Mouse (Mus musculus) forebrain, embryonic 16.5 days (tissue): Measurements from ENCODE around the gene Rbm33. TPM values are rescaled to one million over a fixed set of nuclear protein-coding genes. Genes with fewer than 3 reads are reported as not detected.

Experiments
- ATAC-seq: fragments of 200-750 bp; cut with Nextera tagmentation; 2 replicates; pipeline ENCODE4 v1.8.0; 2017; ENCODE audit warnings: mild to moderate bottlenecking, moderate library complexity
- H3K27ac ChIP-seq: fragments of 300-500 bp; sonication (generic); 2 replicates; pipeline ENCODE4 v1.5.1; 2014; ENCODE audit warnings: low read length, control low read depth
- H3K27me3 ChIP-seq: fragments of 300-500 bp; sonication (generic); replicated peaks from 2 replicates; pipeline ENCODE4 v1.6.1; 2014; ENCODE audit warnings: low read length; ENCODE audit not compliant: control insufficient read depth, insufficient read depth
- H3K36me3 ChIP-seq: fragments of 300-500 bp; sonication (generic); 2 replicates; pipeline ENCODE4 v1.6.1; 2014; ENCODE audit not compliant: control insufficient read depth, insufficient read depth
- H3K4me1 ChIP-seq: fragments of 300-500 bp; sonication (generic); replicated peaks from 2 replicates; pipeline ENCODE4 v1.6.1; 2014; ENCODE audit warnings: low read length; ENCODE audit not compliant: control insufficient read depth, insufficient read depth
- H3K4me2 ChIP-seq: fragments of 300-500 bp; sonication (generic); 2 replicates; pipeline ENCODE4 v1.6.1; 2014; ENCODE audit warnings: mild to moderate bottlenecking, low read length, control low read depth
- H3K4me3 ChIP-seq: fragments of 300-500 bp; sonication (generic); replicated peaks from 2 replicates; pipeline ENCODE4 v1.5.1; 2014; ENCODE audit warnings: mild to moderate bottlenecking, low read length, control low read depth
- H3K9ac ChIP-seq: fragments of 300-500 bp; sonication (generic); replicated peaks from 2 replicates; pipeline ENCODE4 v1.6.1; 2014; ENCODE audit warnings: low read depth, low read length, control low read depth
- H3K9me3 ChIP-seq: fragments of 300-500 bp; sonication (generic); 2 replicates; pipeline ENCODE4 v1.6.1; 2016; ENCODE audit warnings: low read length; ENCODE audit not compliant: control insufficient read depth
- WGBS: fragments of 180-500 bp; shearing (Covaris S2); extraction: QIAGEN DNeasy Blood & Tissue Kit; methylation state at CpG from one replicate; pipeline ENCODE4 v1.1.7; 2014; 5-methylcytosine and 5-hydroxymethylcytosine counted together
- polyA plus RNA-seq: library from polyadenylated mRNA; unstranded; fragments of >200 nt; fragmentation: Nextera tagmentation; extraction: Ambion mirVana; gene quantifications from 2 replicates; pipeline ENCODE4 v1.2.1, GENCODE M21; 2015

Rbm33 gene
- polyA plus RNA-seq, 1 experiment from 2014 or later, result 18.8 TPM

DNA sequence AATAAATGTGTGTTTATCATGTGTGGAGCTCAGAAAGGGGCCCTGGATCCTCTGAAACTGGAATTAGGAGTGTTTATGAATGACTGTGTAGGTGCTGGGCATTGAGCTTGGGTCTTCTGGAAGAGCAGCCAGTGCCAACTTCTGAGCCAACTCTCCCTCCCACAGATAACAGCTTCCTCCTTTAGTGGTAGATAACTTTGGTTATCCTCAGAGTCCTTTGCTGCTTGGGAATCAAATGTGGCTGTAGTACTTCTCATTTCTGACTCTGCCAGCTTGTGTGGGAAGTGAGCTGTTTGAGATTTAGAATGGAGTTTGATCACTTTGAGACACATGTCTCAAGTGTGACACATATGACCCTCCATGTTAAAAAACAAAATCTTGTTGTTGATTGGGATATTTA is 38.7 kb downstream of the Rbm33 start:
- H3K4me3 ChIP-seq, result no peak overlapping the region
- H3K4me1 ChIP-seq, result peaks cover 4% of the 10 kb centered on the region; the same call in 1 of the 2 replicates
- no peak for ATAC-seq
- no peak overlapping the region for H3K9ac ChIP-seq
- no peaks in the 10 kb centered on the region for H3K9me3 ChIP-seq
- peaks cover 35% of the 10 kb centered on the region for H3K36me3 ChIP-seq
- H3K27me3 ChIP-seq, result no peaks in the 10 kb centered on the region
- no peak overlapping the region for H3K27ac ChIP-seq
- no peak overlapping the region for H3K4me2 ChIP-seq

DNA sequence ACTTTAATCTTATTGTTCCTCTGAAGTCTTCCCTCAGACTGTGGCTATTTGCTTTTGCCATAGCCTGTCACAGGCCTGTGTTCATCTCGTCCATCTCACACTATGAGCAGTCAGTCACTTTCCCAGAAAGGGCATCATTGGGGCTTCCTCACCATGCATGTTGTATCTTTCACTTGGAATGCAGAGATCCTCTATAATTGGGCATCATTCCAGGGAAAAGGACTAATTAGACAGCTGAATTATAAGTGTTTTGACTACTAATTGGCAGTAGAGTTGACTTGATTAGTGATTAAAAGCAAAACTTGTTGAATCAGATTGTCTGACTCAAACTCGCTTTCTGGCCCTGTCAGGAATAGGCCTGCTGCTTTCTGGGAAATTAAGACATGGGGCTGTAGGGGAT is 43.8 kb downstream of the Rbm33 start:
- Histone ChIP-seq H3K4me2 (no peak overlapping the region), H3K4me3 (no peak overlapping the region), H3K4me1 (peaks cover 5% of the 10 kb centered on the region; the same call in 1 of the 2 replicates), H3K9me3 (no peaks in the 10 kb centered on the region), H3K36me3 (peaks cover 49% of the 10 kb centered on the region), H3K9ac (no peak overlapping the region), H3K27me3 (no peaks in the 10 kb centered on the region), H3K27ac (no peak overlapping the region)
- WGBS, result 23% methylated on average over 2 of the region's 2 CpGs
- ATAC-seq, result no peak

DNA sequence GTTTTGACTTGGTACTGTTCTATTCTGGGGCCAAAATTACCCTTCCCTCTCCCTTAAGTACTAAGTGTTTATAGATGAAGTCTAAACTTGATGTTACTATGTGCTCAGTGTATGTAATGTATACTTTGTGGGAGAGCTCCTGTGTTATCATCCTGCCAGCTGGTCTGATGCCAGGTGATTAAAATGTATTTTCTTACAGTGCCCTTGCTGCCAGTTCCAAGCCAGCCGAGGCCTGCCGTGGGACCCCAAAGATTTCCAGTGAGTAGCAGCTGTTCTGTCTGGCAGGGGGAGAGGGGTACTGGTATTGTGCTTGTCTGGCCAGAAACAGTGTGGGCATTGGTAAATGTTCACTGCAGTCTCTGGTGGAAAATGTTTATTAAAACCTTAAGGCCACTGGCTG is 51.1 kb downstream of the Rbm33 start:
- peak; percentile 94 for ATAC-seq
- peaks cover 28% of the 10 kb centered on the region for H3K36me3 ChIP-seq
- no peak overlapping the region for H3K4me3 ChIP-seq
- H3K4me1 ChIP-seq, result peaks cover 3% of the 10 kb centered on the region
- H3K9me3 ChIP-seq, result no peaks in the 10 kb centered on the region
- no peak overlapping the region for H3K9ac ChIP-seq
- WGBS, result 2% methylated on average over 2 of the region's 2 CpGs
- no peak overlapping the region for H3K27ac ChIP-seq
- H3K4me2 ChIP-seq, result no peak overlapping the region
- H3K27me3 ChIP-seq, result no peaks in the 10 kb centered on the region

DNA sequence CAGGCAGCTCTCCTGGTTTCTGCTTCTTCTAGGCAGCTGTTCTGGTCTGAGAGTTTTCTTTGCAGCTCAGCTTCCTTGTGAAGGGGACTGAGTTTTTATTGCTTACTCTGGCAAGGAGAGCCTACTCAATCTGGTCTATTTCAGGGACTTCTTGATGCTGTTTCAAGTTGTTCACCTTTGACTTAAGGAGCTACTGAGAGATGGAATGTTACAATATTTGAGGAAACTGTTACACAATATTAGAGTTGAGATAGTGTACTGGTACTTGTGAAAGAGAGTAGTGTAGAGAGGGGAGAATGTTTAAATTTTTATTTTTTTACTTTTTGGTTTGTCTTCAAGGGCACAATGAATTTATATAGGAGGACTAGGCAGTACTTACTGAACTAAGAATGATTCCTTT is 53.9 kb downstream of the Rbm33 start:
- H3K27me3 ChIP-seq, result no peaks in the 10 kb centered on the region
- no peak overlapping the region for H3K4me3 ChIP-seq
- H3K9ac ChIP-seq, result no peak overlapping the region
- ATAC-seq, result no peak
- peaks cover 3% of the 10 kb centered on the region for H3K4me1 ChIP-seq
- no peak overlapping the region for H3K27ac ChIP-seq
- 0 out of 2 replicates have a peak, but pooled peaks cover 6% of the 10 kb centered on the region for H3K36me3 ChIP-seq
- no peak overlapping the region for H3K4me2 ChIP-seq
- no peaks in the 10 kb centered on the region for H3K9me3 ChIP-seq

DNA sequence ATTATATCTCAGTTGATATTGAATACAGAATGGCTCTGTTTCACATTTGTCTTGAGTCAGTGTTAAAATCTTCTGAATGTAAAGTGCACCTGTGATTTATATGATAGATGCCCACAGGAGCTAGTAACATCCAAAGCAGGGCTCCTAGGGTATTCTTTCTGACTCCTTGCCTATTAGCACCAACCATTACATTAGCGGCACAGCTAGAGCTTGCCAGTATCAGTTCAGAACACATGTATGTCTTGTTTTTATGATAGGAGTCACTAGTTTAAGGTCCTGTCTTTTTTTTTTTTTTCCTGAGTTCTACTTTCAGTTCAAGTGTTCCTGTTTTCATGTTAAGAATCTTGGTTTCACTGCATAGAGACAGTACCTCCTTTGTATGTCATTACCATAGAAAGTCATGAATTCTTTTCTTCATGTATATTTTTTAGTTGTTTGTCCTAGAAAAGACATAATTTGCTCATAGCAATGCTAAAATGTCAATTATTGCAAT is 55.3 kb downstream of the Rbm33 start:
- H3K4me1 ChIP-seq, result peaks cover 3% of the 10 kb centered on the region
- H3K27ac ChIP-seq, result no peak overlapping the region
- no peak overlapping the region for H3K4me2 ChIP-seq
- no peaks in the 10 kb centered on the region for H3K27me3 ChIP-seq
- 0 out of 2 replicates have a peak, but pooled peaks cover 6% of the 10 kb centered on the region for H3K36me3 ChIP-seq
- H3K9me3 ChIP-seq, result no peaks in the 10 kb centered on the region
- no peak overlapping the region for H3K9ac ChIP-seq
- WGBS, result 91% methylated on average over 1 of the region's 1 CpGs
- no peak for ATAC-seq
- H3K4me3 ChIP-seq, result no peak overlapping the region

DNA sequence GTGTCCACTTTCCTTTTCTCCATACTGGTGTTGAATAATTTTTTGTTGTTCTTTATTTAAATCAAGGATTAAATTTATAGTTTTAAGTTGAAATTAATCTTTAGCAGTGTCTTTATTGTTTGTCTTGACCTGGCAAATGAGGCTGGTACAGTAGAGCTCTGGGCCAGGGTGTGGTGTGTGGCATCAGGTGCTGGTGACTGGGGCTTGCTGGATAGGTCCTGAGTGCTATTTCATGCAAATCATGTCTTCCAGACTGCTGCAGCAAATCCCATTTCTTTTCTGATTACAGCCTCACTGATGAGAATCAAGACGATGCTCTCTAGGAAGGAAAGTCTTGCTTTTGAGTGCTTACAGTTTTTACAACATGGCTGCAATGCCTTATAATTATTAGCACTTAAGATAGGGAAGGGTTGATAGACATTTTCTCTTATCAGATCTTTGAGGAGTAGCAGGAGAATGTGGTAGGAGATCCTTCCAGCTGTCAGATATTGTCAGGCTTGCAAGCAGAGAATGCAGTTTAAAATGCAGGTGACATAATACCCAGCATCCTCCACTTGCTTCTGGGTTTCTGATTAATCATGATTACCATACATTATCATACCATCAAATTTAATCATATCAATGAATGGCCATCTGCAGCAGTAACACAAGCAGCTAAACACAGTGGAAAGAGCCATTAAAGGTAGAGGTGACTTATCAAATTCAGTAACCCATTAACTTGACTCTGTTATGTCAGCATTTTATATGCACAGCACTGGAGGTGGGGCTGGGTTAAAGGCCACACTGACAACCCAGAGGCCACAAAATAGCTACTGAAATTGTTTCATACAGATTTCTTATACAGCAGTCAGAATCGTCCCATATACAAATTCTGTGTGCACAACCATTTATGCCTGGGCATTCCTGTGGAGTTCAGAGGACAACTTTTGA is 56.8 kb downstream of the Rbm33 start:
- ATAC-seq, result peak; percentile 40; the same call in 1 of the 2 replicates
- Histone ChIP-seq H3K4me2 (no peak overlapping the region), H3K27me3 (no peaks in the 10 kb centered on the region), H3K9ac (no peak overlapping the region), H3K9me3 (no peaks in the 10 kb centered on the region), H3K4me3 (no peak overlapping the region), H3K36me3 (0 out of 2 replicates have a peak, but pooled peaks cover 7% of the 10 kb centered on the region), H3K27ac (no peak overlapping the region), H3K4me1 (no peaks in the 10 kb centered on the region)
- WGBS, result 81% methylated on average over 2 of the region's 2 CpGs

DNA sequence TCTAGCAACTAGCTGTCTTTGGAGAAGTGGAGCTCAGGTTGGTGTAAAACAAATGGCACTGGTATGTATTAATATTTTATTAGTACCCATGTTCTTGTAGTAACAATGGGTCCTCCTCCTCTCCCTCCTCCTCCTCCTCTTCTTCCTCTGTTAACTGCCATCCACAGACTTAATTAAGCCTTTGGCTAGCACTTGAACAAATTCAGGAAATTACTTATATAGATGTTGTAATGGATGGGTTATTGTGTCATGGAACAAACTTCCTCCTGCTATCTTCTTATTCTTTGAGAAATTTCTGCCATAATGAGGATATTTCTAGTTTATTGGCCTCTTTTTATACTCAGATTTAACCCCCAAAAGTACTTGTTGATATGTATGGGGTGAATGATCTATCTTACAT is 60.4 kb downstream of the Rbm33 start:
- Histone ChIP-seq H3K27me3 (no peaks in the 10 kb centered on the region), H3K27ac (no peak overlapping the region), H3K4me2 (no peak overlapping the region), H3K4me3 (no peak overlapping the region), H3K9ac (no peak overlapping the region), H3K4me1 (no peaks in the 10 kb centered on the region), H3K9me3 (no peaks in the 10 kb centered on the region), H3K36me3 (0 out of 2 replicates have a peak, but pooled peaks cover 3% of the 10 kb centered on the region)
- no peak for ATAC-seq

DNA sequence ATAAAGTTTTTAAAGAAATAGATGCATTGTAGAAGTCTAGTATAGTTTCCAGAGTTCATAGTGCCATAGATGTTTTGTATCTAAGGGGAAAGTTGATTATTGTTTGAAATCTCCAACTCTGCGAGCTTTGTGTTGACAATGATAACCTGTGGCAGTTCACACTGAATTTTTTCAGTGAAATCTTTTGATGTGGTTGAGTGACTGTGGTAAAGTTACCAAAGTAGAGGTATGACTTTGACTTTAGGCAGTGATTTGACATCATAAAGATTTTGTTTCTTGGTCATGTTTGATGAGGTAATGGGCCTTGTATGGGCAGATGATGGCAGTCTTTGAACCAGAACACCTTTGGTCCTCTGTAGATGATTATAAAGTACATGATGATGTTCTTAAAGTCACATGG is 65.4 kb downstream of the Rbm33 start:
- no peaks in the 10 kb centered on the region for H3K9me3 ChIP-seq
- H3K4me3 ChIP-seq, result no peak overlapping the region
- H3K4me1 ChIP-seq, result no peaks in the 10 kb centered on the region
- peaks cover 6% of the 10 kb centered on the region for H3K36me3 ChIP-seq
- no peak overlapping the region for H3K27ac ChIP-seq
- H3K27me3 ChIP-seq, result no peaks in the 10 kb centered on the region
- WGBS, result 88% methylated on average over 1 of the region's 1 CpGs
- H3K9ac ChIP-seq, result no peak overlapping the region
- no peak for ATAC-seq
- no peak overlapping the region for H3K4me2 ChIP-seq

DNA sequence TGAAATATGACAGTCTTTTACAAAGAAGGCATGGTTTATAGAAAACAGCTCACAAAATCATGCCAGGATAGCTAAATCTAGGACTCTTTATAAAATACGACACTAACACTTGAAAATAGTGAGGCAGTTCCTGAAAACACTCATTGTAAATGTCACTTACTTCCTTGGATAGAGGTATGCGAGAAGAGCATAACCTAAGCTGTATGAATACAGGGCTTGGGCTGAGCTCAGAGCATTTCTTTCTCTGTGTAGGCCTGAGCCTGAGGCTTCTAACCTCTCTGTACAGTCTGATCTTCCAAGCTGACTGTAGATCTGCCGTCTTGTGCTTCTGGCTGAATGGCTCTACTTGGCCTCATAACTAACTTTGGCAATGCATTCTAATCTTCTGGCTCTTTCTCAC is 69.9 kb downstream of the Rbm33 start:
- H3K36me3 ChIP-seq, result peaks cover 30% of the 10 kb centered on the region
- H3K27me3 ChIP-seq, result no peaks in the 10 kb centered on the region
- ATAC-seq, result no peak
- H3K4me3 ChIP-seq, result no peak overlapping the region
- no peak overlapping the region for H3K27ac ChIP-seq
- H3K9ac ChIP-seq, result no peak overlapping the region
- WGBS, result 89% methylated on average over 3 of the region's 3 CpGs
- no peaks in the 10 kb centered on the region for H3K9me3 ChIP-seq
- H3K4me1 ChIP-seq, result no peaks in the 10 kb centered on the region
- no peak overlapping the region for H3K4me2 ChIP-seq
